Mouse (Mus musculus) splenic B cell, adult 2 months (primary cell): ENCODE measurements around the gene Gars.

Source experiments
- DNase-seq: peaks from one replicate; pipeline ENCODE4 v3.0.0-alpha.2; 2011; ENCODE audit warnings: low read depth, low spot score
- H3K27me3 ChIP-seq: 2 replicates; pipeline ENCODE4 v1.6.1; 2012; ENCODE audit warnings: mild to moderate bottlenecking, low read length, moderate library complexity, mixed read lengths; ENCODE audit not compliant: control insufficient read depth, poor library complexity, insufficient read depth, severe bottlenecking
- H3K36me3 ChIP-seq: 2 replicates; pipeline ENCODE4 v1.6.1; 2012; ENCODE audit warnings: mild to moderate bottlenecking, low read length, moderate library complexity, mixed read lengths; ENCODE audit not compliant: control insufficient read depth, poor library complexity, insufficient read depth, severe bottlenecking

Gars gene

GRCm38 (mm10) chr6:55057427-55057826 lies 19.6 kb downstream of the Gars start:
- H3K36me3 ChIP-seq, result peaks cover 6% of the 10 kb centered on the region
- H3K27me3 ChIP-seq, result no peaks in the 10 kb centered on the region; the same call in 1 of the 2 replicates
- peak; percentile 22 for DNase-seq

- H3K36me3 ChIP-seq, result peaks cover 8% of the 10 kb centered on the region
- no peak for DNase-seq
- H3K27me3 ChIP-seq, result no peaks in the 10 kb centered on the region; the same call in 1 of the 2 replicates
Measured at GRCm38 (mm10) chr6:55060241-55060825, 22.5 kb downstream of the Gars start.

GRCm38 (mm10) chr6:55061328-55061727 lies 23.5 kb downstream of the Gars start:
- Histone ChIP-seq H3K36me3 (peaks cover 11% of the 10 kb centered on the region), H3K27me3 (no peaks in the 10 kb centered on the region; the same call in 1 of the 2 replicates)
- DNase-seq, result no peak

- no peak for DNase-seq
- H3K36me3 ChIP-seq, result peaks cover 11% of the 10 kb centered on the region
Measured at GRCm38 (mm10) chr6:55062200-55062599, 24.4 kb downstream of the Gars start.

GRCm38 (mm10) chr6:55063793-55064476 lies 26.1 kb downstream of the Gars start:
- no peaks in the 10 kb centered on the region for H3K27me3 ChIP-seq
- no peak for DNase-seq
- H3K36me3 ChIP-seq, result peaks cover 18% of the 10 kb centered on the region

More at GRCm38 (mm10) chr6:55062200-55062599, 24.4 kb downstream of the Gars start:
- H3K27me3 ChIP-seq, result no peaks in the 10 kb centered on the region; the same call in 1 of the 2 replicates

- no peak for DNase-seq
- Histone ChIP-seq H3K27me3 (no peaks in the 10 kb centered on the region), H3K36me3 (peaks cover 19% of the 10 kb centered on the region)
Measured at GRCm38 (mm10) chr6:55064477-55064827, 26.6 kb downstream of the Gars start.

GRCm38 (mm10) chr6:55065903-55066302 lies 28.1 kb downstream of the Gars start:
- H3K27me3 ChIP-seq, result no peaks in the 10 kb centered on the region
- peaks cover 19% of the 10 kb centered on the region for H3K36me3 ChIP-seq
- no peak for DNase-seq

GRCm38 (mm10) chr6:55076561-55077255 lies 38.9 kb downstream of the Gars start:
- peaks cover 11% of the 10 kb centered on the region for H3K36me3 ChIP-seq
- DNase-seq, result no peak

GRCm38 (mm10) chr6:55081379-55081778 lies 43.6 kb downstream of the Gars start:
- Histone ChIP-seq H3K36me3 (peaks cover 8% of the 10 kb centered on the region), H3K27me3 (no peaks in the 10 kb centered on the region)
- no peak for DNase-seq

More at GRCm38 (mm10) chr6:55076561-55077255, 38.9 kb downstream of the Gars start:
- H3K27me3 ChIP-seq, result no peaks in the 10 kb centered on the region

GRCm38 (mm10) chr6:55082261-55083051 lies 44.6 kb downstream of the Gars start:
- no peak for DNase-seq
- Histone ChIP-seq H3K36me3 (peaks cover 6% of the 10 kb centered on the region), H3K27me3 (no peaks in the 10 kb centered on the region)

GRCm38 (mm10) chr6:55087355-55087754 lies 49.5 kb downstream of the Gars start:
- no peak for DNase-seq
- Histone ChIP-seq H3K36me3 (no peaks in the 10 kb centered on the region), H3K27me3 (no peaks in the 10 kb centered on the region)

- DNase-seq, result peak; percentile 5
- H3K36me3 ChIP-seq, result no peaks in the 10 kb centered on the region
- H3K27me3 ChIP-seq, result no peaks in the 10 kb centered on the region
Measured at GRCm38 (mm10) chr6:55090639-55091038, 52.8 kb downstream of the Gars start.

GRCm38 (mm10) chr6:55091396-55091795 lies 53.6 kb downstream of the Gars start:
- H3K27me3 ChIP-seq, result no peaks in the 10 kb centered on the region
- no peak for DNase-seq
- H3K36me3 ChIP-seq, result no peaks in the 10 kb centered on the region

- Histone ChIP-seq H3K36me3 (no peaks in the 10 kb centered on the region), H3K27me3 (no peaks in the 10 kb centered on the region)
- no peak for DNase-seq
Measured at GRCm38 (mm10) chr6:55093431-55094146, 55.8 kb downstream of the Gars start.
